Mouse (Mus musculus) monocyte, adult 2 months (primary cell): Measurements from ENCODE around the gene Katnb1.

Source experiments
- DNase-seq, 2 experiments: peaks; one replicate each; pipeline ENCODE4 v3.0.0; 2022; ENCODE audit warnings: low spot score in 2 of 2, low read depth in 1 of 2

The Katnb1 gene

DNA sequence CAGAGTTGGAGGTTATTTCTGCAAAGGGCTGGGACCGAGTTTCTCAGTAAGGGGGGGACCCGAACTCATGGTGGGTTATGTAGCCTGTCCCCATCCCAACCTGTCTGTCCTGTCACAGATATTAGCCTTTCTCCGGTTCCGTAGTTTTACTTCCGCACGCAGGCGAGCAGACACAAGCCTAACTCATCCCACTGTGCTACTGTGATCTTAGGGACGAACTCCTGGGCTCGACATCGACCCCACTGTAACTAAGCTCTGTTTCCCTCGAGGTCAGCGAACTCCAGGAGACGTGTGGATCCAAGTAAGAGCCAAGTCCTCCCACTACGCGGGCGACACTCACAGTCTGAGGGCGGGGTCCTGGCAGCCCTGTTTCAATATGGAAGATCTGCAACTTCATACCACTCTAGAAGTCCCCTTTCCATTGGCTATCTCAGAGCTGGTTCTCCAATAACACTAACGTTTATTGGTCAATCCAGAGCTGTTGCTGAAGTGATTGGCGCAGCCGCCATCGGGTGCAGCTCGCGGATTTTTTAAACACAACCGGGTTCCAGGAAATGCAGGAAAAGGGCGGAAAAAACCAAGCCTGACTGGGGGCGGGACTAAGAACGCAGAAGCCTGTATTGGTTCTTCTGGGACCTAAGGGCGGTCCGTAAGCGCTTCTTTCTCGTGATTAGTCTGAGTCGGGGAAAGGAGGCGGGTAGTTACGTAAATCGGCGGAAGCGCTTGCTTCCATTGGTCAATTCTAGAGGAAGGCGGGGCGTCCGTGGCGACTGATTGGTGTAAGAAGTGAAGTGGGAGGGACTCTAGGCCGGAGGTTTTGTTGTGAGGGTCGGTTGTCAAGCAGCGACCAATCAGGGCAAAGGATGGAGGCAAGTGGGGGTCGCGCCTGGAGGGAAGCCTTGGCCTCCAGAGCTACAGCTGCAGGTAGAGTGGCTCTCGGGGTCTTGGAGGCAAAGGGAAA is at the start of gene Katnb1:
Gene Katnb1, plus strand, starts transcription at position 806 of the 961 bp plus-strand sequence.
- peak; percentile 97 to 98 for DNase-seq

DNA sequence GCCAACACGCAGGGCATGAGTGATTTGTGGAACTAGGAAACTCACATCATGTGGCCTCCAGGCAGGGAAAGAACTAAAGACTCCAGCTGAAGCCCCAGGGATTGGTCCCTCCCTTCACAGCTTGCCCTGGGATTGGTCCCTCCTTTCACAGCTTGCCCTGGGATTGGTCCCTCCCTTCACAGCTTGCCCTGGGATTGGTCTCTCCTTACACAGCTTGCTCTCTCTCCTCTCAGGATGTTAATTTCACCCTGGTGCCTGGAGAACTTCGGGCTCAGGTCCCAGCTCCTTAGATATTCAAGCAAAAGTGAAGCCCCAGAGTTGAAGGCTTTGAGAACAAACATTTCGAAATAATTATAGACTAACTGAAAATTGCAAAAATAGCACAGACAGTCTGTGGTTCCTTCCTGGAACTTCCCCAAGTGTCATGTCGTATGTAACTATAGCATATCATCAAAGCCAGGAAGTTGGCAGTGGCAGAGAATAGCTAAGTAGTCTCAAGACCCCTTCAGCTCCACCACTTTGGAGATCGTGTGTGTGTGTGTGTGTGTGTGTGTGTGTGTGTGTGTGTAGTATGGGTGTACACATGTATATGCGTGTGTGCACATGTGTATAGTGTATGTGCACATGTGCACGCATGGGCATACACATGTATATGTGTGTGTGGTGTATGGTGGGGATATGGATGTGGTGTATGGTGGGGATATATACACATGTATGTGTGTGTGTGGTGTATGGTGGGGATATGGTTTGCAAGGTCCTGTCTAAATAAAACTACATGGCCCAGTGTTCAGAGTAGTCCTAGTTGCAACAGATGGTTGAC is 43.7 kb upstream of the Katnb1 start:
- DNase-seq, result peak; percentile 37 to 53

DNA sequence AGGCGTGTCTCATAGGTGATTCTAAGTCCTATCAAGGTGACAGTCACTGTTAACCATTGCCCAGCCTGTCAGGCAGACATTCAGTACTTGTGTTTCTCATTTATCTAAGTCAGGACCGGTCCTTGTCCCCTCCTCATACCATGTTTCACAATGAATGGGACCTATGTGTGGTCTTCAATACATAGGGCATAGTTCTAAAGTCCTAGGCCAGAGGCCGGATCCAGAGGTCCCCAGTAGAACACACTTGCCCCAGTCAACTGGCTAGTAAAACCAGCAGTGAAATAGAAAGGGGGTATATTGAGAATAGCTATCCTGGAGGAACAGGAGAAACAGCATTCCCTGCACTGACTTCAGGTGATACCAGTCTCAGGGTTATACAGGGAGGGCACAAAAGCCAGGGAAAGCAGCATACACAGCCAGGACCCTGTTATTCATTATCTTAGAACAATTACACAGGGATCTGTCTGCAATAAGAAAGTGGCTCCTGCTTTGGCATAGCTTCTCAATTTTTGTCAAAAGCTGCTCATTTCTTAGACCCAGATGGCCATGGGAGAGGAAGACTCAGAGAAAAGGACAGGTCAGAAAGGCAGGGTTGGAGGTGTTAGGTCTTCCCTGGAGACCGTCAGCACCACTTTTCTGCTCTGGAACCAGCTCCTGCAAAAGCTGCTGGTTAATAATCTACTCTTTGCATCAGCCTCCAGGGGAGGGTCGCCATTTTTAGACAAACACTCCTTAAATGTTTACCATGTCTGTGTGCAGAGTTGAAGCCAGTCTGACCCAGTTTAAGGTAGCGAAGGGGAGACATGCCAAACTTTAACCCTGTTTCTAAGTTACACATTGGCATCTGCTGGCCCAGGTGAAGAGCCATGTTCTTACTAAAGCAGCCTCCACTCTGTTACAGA is 38.9 kb upstream of the Katnb1 start:
- no peak for DNase-seq

DNA sequence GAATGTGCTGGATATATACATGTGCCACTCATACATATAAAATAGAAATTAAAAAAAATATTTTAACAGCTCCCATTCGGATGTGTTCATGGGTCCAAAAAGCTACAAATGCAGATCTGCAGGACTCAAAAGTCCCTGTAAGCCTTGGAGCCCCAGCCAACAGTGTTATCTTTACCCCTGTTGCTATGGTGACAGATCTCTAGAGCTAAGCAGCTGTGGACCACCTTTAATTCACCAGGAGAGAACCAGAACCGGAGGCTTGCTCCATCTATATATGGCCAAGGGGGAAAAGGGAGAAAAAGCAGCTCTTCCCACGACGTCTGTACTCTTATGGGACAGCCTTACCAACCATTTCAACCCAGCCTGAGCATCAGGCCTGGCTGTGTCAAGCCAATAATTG is 36.2 kb upstream of the Katnb1 start:
- DNase-seq, result no peak

DNA sequence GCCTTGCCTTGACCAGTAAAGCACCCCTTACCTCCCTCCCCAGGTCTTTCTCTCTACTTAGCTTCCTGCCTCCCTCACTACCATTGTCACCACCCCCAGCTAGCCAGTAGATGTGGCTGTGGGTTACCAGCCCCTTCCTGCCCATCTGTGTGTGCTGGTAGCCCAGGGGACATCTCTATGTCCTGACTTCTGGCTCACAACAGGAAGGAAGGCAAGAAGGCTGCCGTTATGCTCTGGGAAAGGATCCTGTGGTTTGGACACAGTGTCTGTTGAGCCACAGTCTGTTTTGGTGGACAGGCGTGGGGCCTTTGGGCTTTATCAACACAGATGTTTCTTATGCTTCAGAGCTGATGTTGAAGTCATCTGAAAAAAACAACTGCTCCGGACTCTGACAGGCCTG is 34.0 kb upstream of the Katnb1 start:
- no peak for DNase-seq

DNA sequence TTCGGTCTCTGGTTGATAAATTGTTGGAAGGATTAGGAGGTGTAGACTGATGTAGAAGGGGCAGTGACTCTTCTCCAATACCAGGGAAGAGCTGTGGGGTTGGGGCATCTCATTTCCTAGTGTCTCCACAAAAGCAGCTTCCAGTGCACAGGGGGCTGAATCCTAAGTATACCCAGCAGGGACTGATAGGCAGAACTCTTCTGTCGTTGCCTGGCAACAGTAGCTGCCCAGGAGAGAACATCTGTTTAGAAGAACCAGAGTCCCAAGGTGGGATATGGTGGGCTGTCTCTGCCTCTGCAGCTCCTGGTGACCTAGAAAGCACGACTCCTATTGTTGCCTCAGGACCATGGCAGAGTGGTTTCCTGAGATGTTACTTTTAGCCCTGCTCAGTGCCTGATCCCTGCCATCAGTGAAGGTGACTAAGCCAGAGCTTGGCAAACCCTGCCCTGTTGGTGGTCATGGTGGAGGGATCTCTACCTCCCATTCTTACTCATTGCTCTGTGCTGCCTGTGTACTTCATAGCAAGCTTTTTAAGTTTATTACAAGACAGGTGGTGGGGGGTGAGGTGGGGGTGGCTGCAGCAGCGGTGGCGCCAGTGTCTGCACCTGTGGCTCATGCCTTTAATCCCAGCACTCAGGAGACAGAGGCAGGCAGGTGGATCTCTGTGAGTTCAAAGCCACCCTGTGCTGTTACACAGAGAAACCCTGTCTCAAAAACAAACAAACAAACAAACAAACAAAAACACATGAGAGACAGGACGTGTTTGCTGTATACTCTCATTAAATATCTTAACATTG is 32.9 kb upstream of the Katnb1 start:
- no peak for DNase-seq

DNA sequence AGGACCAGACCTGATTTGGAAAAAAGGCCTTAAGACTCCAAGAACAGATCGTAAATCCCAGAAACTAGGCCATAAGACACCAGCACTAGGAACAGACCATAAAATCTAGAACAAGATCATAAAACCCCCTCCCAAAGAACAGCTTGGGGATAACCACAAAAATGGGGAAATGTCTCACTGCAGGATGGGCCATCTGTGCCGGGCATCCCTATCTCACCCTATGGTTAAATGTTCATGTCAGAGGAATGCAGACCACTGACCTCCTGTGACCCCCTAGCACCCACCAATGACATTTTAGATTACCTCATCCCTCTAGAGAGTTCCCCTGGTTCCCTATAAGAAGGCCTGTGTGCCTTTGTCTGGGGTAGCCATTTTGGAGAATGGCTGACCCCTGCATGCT is 31.4 kb upstream of the Katnb1 start:
- DNase-seq, result no peak

DNA sequence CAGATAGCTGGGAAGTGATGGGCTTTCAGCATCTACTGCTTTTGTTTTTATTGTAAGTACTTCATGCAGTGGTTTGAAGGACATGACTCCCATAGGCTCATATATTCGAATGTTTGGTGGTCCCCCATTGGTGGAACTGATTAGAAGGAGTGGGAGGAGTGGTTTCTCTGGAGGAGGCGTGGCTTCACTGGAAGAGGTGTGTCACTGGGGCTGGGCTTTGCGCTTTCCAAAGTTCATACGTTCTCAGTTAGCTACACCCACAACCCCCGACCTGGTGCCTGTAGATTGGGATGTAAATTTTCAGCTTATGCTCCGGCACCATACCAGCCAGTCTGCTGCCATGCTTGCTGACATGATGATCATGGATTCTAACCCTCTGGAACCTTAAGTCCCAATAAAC is 26.5 kb upstream of the Katnb1 start:
- no peak for DNase-seq

DNA sequence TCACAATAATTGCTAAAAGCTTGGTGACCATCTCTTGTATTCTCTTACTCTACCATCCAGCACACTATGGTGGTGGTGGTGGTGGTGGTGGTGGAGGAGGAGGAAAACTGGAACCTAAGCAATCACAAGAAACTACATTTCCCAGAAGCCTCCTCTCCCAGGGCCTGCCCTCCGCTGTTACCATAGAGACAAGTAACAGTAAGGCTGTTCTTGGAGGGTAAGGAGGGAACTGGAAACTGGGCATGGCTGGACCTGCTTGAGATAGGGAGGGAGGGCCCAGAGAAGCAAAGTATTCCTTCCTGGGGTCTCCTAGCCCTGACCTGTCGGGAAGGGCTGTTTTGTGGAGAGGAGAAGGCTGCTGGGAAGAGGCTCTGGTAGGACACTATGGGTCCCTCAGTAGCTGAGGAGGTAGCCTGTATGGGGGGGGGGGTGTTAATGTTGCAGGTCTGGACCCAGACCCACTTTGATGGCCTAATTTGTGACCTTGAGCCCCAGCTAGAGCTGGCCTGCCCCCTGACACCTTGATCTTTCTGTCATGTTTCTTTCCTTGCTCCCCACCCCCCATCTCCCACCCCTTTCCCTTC is 26.0 kb upstream of the Katnb1 start, which contains the start of gene Drc7:
Gene Drc7, plus strand, starts transcription at position 177 of the 584 bp plus-strand sequence.
- no peak for DNase-seq

DNA sequence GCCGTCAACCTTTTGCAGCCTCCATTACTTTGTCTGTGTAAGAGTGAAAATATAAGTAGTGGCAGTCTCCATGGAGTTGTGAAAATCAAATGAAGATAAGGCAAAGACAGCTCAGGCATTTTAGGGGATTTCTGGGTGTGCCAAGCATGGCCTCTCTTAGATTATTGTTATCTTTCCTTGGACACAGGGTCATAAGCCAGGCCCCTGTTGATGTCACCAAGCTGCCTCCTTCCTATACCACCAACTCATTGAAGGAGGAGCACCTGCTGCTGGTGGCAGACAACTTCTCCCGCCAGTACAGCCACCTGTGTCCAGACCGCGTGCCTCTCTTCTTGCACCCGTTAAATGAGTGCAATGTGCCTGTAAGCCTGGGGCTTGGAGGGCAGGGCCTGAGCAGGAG is 24.6 kb upstream of the Katnb1 start:
- no peak for DNase-seq

DNA sequence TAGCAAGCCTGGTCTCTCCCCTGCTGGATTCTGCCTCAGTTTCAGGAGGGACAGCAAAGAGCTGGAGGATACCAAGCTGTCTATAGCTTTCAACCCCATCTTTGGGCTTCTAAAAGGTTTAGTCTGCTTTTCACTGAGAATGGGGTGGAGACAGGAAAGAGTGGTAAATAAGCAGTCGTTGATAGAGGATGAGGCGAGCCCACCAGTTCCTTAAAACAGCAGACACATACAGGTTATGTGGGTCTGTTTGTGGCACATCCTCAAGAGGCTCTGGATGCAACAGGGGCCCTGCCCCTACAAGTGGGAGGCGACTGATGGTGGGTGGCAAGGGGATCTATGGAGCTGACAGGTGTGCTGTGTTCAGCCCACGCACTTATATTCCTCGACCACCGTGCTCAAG is 22.3 kb upstream of the Katnb1 start:
- DNase-seq, result no peak

DNA sequence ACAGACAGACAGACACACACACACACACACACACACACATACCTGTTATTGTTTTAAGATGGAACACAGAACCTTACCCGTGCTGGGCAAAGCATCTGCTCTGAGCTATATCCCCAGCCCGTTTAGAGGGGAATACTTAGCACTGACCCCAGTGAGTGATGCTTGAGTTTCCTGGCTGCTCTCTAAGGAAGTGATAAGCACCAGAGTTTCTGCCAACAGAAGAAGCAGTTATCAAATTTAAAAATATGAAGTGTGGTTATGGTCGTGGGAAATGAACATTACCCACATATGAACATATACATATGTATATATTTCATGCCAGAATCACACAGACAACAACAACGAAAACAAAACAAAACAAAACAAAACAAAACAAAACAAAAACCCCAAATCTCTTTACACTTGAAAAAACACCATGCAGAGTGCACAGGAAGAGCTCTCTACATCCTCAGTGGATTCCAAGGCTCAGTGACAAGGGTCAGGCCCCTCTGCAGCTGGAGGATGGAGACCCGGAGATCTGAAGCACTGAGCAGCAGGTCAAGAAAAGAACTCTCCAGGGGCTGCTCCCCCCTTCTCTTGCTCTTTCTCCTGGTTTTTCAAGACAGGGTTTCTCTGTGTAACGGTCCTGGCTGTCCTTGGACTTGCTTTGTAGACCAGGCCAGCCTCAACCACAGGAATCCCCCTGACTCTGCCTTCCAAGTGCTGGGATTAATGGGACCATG is 21.0 kb upstream of the Katnb1 start:
- no peak for DNase-seq

DNA sequence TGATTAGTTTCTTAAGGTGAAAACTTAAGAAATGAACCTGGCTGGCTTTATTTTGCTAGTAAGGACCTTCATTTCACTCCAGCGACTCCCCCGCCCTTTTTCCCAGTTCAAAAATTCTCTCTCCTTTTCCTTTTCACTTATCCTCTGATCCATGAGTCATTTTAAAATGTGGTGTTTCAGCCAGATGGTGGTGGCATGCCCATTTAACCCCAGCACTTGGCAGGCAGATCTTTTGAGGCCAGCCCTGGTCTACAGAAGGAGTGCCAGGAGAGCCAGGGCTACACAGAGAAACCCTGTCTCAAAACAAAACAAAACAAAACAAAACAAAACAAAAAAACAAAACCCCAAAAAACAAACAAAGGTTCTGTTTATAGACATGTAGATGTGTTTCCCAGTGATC is 16.5 kb upstream of the Katnb1 start:
- no peak for DNase-seq

DNA sequence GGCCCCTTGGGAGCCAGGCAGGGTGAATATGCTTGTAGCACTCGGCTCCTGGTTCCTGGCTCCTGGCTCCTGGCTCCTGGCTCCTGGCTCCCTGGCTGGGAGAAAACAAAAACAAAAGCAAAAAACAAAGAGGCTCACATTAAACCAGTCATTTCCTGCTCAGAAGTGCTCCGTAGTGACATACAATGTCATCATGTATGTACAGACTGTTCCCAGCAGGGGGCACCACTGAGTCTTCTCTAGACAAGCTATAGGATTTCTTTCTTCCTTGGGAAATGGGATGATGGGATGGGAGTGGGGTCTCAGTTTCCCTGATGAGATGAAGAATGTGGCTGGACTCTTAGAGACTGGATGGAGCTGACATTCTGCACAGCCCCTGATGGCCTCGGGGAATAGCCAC is 13.4 kb upstream of the Katnb1 start:
- DNase-seq, result peak; percentile 23 to 41

DNA sequence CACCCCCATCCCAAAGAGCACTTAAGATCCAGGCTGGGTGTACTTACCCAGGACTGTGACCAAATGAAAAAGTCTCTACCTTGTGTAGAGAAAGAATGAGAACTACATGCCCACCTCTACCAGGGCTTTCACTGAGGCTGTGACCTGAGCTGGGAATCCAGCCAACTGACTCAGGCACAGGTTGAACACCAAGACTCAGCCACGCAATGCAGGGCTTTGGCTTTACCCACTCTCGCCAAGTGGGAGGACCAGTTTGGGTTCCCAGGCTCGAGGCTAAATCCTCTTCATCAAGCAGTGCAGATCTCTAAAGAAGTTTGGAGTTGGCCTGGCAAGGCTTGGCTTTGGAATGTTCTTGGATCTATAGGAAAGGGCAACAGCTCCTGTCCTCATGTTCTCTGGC is 5.5 kb upstream of the Katnb1 start:
- DNase-seq, result no peak

DNA sequence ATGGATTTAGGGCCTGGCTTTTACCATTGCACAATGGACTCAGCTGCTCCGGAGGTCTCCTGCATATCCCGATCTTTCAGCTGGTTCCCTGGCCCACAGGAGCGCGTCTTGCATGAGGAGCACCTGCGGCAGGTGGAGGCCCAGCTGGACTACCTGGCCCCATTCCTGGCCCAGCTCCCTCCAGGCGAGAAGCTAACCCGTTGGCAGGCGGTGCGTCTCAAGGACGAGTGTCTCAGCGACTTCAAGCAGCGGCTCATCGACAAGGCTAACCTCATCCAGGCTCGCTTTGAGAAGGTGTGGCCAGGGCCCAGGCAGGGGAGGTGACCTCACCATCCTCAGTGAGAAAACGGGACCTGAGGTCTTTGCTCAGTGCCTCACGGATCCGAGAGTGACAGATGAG is 4.8 kb upstream of the Katnb1 start:
- no peak for DNase-seq

DNA sequence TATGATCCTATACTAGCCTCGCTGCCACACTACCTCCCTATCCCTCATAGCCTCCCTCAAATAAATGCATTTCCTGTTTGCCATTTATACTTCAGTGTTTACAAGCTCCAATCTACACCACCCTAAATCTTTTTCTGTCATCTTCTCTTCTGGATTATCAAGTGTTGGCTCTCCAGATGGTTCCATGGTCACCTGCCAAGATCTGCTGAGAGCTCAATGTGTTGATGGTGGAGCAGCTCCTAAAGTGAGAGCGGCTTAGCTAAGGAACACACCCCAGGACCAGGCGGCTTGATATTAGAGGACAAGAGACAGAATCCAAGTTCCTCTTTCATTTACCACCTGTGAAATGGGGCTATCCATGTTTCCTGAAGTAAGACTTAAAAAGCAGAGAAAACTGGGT is 2.9 kb upstream of the Katnb1 start:
- no peak for DNase-seq

DNA sequence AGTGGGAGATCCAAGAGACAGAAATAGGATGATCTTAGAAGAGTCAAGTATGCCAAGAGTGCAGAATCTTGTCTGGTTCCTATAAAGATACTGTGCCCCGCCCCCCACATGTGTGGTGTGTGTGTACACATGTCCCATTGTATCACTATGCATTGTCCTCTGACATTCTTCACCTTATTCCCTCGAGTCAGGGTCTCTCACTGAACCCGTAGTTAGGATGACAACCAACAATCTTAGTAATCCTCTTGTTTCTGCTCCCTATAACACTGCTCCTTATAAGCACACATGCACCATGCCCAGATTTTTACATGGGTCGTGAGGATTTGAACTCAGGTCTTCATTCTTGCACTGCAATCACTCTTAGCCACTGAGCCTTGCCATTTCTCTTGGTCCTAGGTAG is 1.7 kb upstream of the Katnb1 start:
- DNase-seq, result no peak

DNA sequence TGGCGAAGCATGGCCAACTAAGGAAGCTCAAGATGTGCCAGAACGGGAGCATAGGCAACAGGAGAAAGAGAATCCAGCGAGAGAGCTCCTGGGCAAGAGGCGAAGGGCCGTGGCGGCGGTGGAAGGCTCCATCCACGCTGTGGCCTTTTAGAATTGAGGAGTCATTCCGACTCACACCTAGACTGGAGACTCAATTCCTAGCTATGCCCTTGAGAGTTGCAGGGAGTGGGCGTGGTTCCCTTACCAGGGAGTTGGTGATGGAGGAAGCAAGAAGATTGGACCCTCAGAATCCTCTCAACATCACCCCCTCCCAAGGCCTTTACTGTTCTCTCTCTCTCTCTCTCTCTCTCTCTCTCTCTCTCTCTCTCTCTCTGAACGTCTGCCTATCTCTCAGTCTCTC is 664 bp downstream of the Katnb1 start:
- no peak for DNase-seq
